Mouse (Mus musculus) hindbrain, embryonic 16.5 days (tissue): ENCODE measurements around the gene Slc16a10. TPM values are rescaled to one million over a fixed set of nuclear protein-coding genes. Genes with fewer than 3 reads are reported as not detected.

Source experiments
- ATAC-seq: fragments of 200-750 bp; cut with Nextera tagmentation; 2 replicates; pipeline ENCODE4 v1.8.0; 2017; ENCODE audit warnings: moderate TSS enrichment, moderate library complexity
- H3K27ac ChIP-seq: fragments of 300-500 bp; sonication (generic); 2 replicates; pipeline ENCODE4 v1.5.1; 2014; ENCODE audit warnings: low read depth, mild to moderate bottlenecking, control low read depth, low read length, moderate library complexity
- H3K27me3 ChIP-seq: fragments of 300-500 bp; sonication (generic); replicated peaks from 2 replicates; pipeline ENCODE4 v1.6.1; 2014; ENCODE audit warnings: low read length; ENCODE audit not compliant: control insufficient read depth, insufficient read depth
- H3K36me3 ChIP-seq: fragments of 300-500 bp; sonication (generic); 2 replicates; pipeline ENCODE4 v1.6.1; 2014; ENCODE audit warnings: mild to moderate bottlenecking, low read length, moderate library complexity, mixed read lengths; ENCODE audit not compliant: control insufficient read depth, insufficient read depth
- H3K4me1 ChIP-seq: fragments of 300-500 bp; sonication (generic); 2 replicates; pipeline ENCODE4 v1.6.1; 2014; ENCODE audit warnings: low read depth, low read length; ENCODE audit not compliant: control insufficient read depth, insufficient read depth
- H3K4me2 ChIP-seq: fragments of 300-500 bp; sonication (generic); 2 replicates; pipeline ENCODE4 v1.6.1; 2014; ENCODE audit warnings: mild to moderate bottlenecking, low read length, control low read depth, moderate library complexity
- H3K4me3 ChIP-seq: fragments of 300-500 bp; sonication (generic); 2 replicates; pipeline ENCODE4 v1.5.1; 2014; ENCODE audit warnings: mild to moderate bottlenecking, low read length, control low read depth, moderate library complexity
- H3K9ac ChIP-seq: fragments of 300-500 bp; sonication (generic); 2 replicates; pipeline ENCODE4 v1.6.1; 2014; ENCODE audit warnings: low read depth, mild to moderate bottlenecking, control low read depth, low read length, moderate library complexity
- H3K9me3 ChIP-seq: fragments of 300-500 bp; sonication (generic); 2 replicates; pipeline ENCODE4 v1.6.1; 2014; ENCODE audit warnings: mild to moderate bottlenecking, low read length, moderate library complexity; ENCODE audit not compliant: control insufficient read depth
- WGBS: fragments of 180-500 bp; shearing (Covaris S2); extraction: QIAGEN DNeasy Blood & Tissue Kit; methylation state at CpG from one replicate; pipeline ENCODE4 v1.1.7; 2014; 5-methylcytosine and 5-hydroxymethylcytosine counted together
- polyA plus RNA-seq: library from polyadenylated mRNA; unstranded; fragments of >200 nt; fragmentation: Nextera tagmentation; extraction: Ambion mirVana; gene quantifications from 2 replicates; pipeline ENCODE4 v1.2.1, GENCODE M21; 2015

The Slc16a10 gene
- polyA plus RNA-seq, 1 experiment from 2014 or later, result 6.1 TPM

DNA sequence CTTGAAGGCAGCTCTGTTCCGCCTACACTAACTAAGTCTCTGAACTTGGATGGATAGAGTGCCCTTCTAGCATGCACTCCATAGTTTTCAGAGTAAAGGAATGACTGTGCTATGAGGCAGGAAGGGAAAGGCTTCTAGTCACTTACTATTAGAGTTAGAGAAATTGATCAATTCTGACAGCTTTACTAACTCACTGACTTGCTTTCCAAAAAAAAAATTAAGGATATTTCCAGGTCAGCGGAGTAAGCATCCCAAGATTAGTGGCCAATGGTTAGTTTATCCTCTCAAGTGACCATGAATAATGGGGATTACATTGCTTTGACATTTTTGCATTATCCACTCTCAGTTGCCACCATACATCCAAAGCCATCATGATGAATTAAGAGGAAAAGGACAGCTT, 18.0 kb downstream of the Slc16a10 start:
- no peaks in the 10 kb centered on the region for H3K27me3 ChIP-seq
- H3K9me3 ChIP-seq, result no peaks in the 10 kb centered on the region
- no peak overlapping the region for H3K27ac ChIP-seq
- no peak overlapping the region for H3K4me2 ChIP-seq
- ATAC-seq, result no peak
- no peak overlapping the region for H3K9ac ChIP-seq
- no peaks in the 10 kb centered on the region for H3K36me3 ChIP-seq
- 77% methylated on average over 2 of the region's 2 CpGs for WGBS
- no peaks in the 10 kb centered on the region for H3K4me1 ChIP-seq
- H3K4me3 ChIP-seq, result no peak overlapping the region

DNA sequence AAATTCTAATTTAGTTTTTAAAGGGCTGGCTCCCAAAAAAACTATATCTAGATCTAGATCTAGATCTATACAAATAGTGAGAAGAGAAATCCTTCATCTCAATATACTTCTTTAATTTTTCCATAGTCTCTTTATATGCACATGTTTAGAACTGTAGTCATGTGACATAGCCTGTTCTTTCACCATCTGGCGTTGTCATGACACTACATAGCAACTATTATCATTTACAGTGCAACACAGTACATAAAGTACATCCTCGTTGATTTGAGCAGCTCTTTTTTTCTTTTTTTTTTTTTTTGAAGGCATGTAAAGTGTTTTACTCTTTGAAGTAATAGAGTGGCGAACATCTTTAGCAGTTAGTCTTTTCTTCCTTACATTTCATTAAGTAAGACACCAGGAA, 22.6 kb downstream of the Slc16a10 start:
- no peak for ATAC-seq
- H3K4me2 ChIP-seq, result no peak overlapping the region
- WGBS, result 80% methylated on average over 3 of the region's 3 CpGs

DNA sequence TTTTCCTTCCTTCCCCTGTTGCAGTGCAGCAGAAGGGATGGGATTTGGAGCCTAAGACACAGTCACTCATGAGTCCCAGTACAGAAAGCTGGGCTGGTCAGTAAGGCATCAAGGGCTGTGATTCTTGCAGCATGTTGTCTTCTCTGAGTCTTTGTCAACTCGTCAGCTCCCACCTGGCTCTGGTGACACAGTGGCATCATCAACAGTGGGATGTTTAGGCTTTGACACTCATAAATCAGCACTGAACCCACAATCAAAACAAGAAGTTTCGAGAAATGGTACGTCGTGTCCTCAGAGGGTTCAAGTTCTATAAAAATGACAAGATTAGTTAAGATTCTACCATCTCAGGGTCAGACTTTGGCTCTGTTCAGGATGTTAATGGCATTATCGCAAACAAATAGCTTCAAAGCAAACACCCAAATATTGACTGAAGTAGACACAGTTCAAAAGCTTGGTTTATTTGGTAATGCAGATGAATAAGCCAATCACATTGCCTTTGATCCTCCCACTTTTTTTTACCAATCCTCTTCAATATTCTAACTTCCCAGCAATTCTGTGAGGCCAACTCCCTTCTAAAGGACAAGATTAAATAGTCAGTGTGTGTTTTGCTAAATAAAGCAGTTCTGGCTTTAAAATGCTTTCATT, 23.2 kb downstream of the Slc16a10 start:
- Histone ChIP-seq H3K36me3 (no peaks in the 10 kb centered on the region), H3K27me3 (no peaks in the 10 kb centered on the region), H3K4me2 (no peak overlapping the region), H3K4me3 (no peak overlapping the region), H3K27ac (no peak overlapping the region), H3K9ac (no peak overlapping the region), H3K9me3 (no peaks in the 10 kb centered on the region), H3K4me1 (no peaks in the 10 kb centered on the region)
- WGBS, result 93% methylated on average over 5 of the region's 5 CpGs
- ATAC-seq, result no peak

More for the DNA sequence above, 22.6 kb downstream of the Slc16a10 start:
- H3K9ac ChIP-seq, result no peak overlapping the region
- no peaks in the 10 kb centered on the region for H3K4me1 ChIP-seq
- no peak overlapping the region for H3K27ac ChIP-seq
- H3K9me3 ChIP-seq, result no peaks in the 10 kb centered on the region
- no peaks in the 10 kb centered on the region for H3K36me3 ChIP-seq
- no peak overlapping the region for H3K4me3 ChIP-seq
- no peaks in the 10 kb centered on the region for H3K27me3 ChIP-seq

DNA sequence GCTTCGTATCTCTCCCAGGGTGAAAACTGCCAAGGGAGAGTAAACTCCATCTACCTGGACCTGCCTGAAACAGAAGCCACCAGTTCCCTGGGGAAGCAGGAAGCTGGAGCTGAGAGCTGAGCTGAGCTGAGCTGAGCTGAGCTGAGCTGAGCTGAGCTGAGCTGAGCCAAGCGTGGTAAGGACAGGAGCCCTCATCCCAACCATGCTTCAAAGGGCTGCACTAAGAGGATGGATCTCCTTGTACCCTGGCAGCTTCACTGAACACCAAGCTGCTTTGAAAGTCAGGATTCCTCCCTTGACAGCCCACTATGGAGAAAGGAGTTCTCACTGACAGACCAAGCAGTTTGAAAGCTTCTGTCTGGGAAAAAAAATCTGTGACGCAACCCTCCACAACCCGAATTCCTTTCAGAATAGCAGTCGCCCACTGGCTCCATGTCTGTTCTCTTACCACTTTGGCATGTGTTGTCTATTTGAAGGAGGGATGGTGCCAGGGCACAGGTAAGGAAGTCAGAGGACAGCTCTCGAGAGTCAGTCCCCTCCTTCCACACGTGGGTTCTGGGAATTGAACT, 28.5 kb downstream of the Slc16a10 start:
- Histone ChIP-seq H3K27me3 (no peaks in the 10 kb centered on the region), H3K9ac (no peak overlapping the region), H3K27ac (no peak overlapping the region), H3K4me3 (no peak overlapping the region), H3K4me2 (no peak overlapping the region), H3K4me1 (no peaks in the 10 kb centered on the region), H3K9me3 (no peaks in the 10 kb centered on the region), H3K36me3 (no peaks in the 10 kb centered on the region)
- 85% methylated on average over 7 of the region's 7 CpGs for WGBS
- no peak for ATAC-seq

DNA sequence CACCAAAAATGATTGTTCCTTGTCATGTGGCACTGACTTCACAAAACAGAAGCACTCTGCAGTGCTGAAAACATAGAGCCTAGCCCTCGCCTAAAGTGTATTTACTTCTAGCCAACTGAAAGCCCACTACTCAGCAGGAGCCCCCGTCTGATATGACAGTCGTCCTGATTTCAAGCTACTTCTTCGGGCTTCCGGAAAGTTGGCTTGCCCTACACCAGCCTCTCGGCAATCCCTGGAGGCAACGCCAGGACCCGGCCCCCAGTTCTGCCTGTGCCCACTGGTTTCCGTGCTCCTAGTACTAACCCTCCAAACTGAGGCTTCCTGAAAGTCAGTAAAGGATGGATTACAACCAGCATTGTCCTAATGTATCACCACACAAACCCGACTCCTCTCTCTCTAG, 29.8 kb downstream of the Slc16a10 start:
- Histone ChIP-seq H3K9me3 (no peaks in the 10 kb centered on the region), H3K4me2 (no peak overlapping the region), H3K36me3 (no peaks in the 10 kb centered on the region), H3K27me3 (no peaks in the 10 kb centered on the region), H3K9ac (no peak overlapping the region), H3K4me3 (no peak overlapping the region), H3K27ac (no peak overlapping the region), H3K4me1 (no peaks in the 10 kb centered on the region)
- no peak for ATAC-seq
- WGBS, result 86% methylated on average over 10 of the region's 10 CpGs

DNA sequence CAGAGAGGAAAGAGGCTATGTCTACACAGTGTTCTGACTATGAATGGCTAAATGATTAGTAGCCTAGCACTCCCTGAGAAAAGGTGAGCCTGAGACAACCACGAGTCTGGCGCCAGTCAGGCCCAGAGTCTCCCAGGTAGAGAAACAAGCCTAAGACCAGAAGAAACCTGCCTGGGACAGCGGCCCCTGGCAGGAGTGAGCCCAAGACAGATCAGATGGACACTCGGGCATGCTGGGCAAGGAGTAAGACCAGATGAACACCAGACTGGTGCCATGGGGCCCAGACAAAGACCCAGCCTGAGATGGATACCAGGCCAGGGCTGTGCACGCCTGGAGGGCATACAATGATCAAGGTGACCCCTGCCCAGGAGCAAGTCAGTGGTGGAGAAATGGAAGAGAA, 32.5 kb downstream of the Slc16a10 start:
- no peak for ATAC-seq
- H3K4me1 ChIP-seq, result no peaks in the 10 kb centered on the region
- H3K4me2 ChIP-seq, result no peak overlapping the region
- no peak overlapping the region for H3K27ac ChIP-seq
- 84% methylated on average over 5 of the region's 5 CpGs for WGBS
- H3K9me3 ChIP-seq, result no peaks in the 10 kb centered on the region
- no peak overlapping the region for H3K9ac ChIP-seq
- H3K36me3 ChIP-seq, result no peaks in the 10 kb centered on the region
- no peaks in the 10 kb centered on the region for H3K27me3 ChIP-seq
- H3K4me3 ChIP-seq, result no peak overlapping the region

DNA sequence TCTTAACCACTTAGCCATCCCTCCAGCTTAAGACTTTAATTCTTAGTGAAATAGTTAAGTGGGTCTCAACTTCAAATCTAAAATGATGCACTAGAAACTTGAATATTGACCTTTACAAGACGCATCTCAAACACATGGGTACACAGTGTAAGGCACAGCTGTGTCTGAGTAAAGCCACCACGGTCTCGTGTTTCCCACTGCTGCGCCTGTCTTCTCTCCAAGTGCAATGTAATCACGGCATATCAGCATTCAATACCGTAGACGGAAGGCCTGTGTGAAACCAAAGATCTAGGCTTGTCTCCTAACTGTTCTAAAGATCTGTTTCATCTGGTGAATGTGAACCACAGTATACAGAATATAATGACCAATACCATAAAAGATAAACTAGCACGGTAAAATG, 33.1 kb downstream of the Slc16a10 start:
- Histone ChIP-seq H3K4me1 (no peaks in the 10 kb centered on the region), H3K4me3 (no peak overlapping the region), H3K9ac (no peak overlapping the region), H3K27ac (no peak overlapping the region), H3K36me3 (no peaks in the 10 kb centered on the region), H3K4me2 (no peak overlapping the region), H3K27me3 (no peaks in the 10 kb centered on the region), H3K9me3 (no peaks in the 10 kb centered on the region)
- ATAC-seq, result no peak
- 94% methylated on average over 8 of the region's 8 CpGs for WGBS

DNA sequence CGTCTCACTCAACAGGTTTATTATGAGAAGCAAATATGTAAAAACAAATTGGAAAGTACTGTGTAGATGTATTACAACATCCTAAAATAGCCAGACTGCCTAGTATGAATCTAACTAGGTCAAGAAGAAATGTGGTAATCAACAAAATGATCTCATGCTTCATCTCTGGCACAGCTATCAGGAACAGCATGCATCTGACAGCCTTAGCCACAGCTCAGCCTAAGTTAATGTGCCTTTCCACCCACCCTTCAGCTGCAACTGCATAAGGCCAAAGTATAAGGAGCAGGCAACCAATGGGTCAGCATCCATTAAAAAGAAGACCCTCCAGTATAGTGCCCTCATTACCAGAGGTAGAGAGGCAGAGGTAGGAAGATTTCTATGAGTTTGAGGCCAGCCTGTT, 34.1 kb downstream of the Slc16a10 start:
- Histone ChIP-seq H3K4me2 (no peak overlapping the region), H3K9me3 (no peaks in the 10 kb centered on the region), H3K9ac (no peak overlapping the region), H3K27me3 (no peaks in the 10 kb centered on the region), H3K27ac (no peak overlapping the region), H3K4me1 (no peaks in the 10 kb centered on the region; the same call in 1 of the 2 replicates), H3K36me3 (no peaks in the 10 kb centered on the region), H3K4me3 (no peak overlapping the region)
- 85% methylated on average over 1 of the region's 1 CpGs for WGBS
- ATAC-seq, result no peak

DNA sequence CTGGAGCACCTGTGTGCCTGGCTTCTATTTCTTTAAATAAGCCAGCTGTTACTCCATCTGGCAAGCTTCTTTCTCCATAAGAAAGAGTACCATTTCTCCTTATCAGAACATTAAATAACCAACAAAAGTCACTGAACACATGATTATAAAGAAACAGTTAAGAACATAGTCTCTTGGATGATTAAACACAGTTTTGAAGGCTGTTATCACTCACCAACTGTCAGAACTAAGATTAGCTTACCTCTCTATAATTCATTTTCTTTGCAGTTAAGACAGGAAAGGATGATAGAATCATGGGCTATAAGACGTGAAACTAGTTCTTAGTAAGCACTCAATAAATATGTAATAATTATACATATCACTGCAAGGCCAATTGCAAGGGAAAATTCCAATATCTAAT, 36.9 kb downstream of the Slc16a10 start:
- Histone ChIP-seq H3K27ac (no peak overlapping the region), H3K27me3 (no peaks in the 10 kb centered on the region), H3K9ac (no peak overlapping the region), H3K36me3 (no peaks in the 10 kb centered on the region), H3K4me2 (no peak overlapping the region), H3K9me3 (no peaks in the 10 kb centered on the region), H3K4me3 (no peak overlapping the region), H3K4me1 (no peaks in the 10 kb centered on the region; the same call in 1 of the 2 replicates)
- ATAC-seq, result no peak
- WGBS, result 83% methylated on average over 1 of the region's 1 CpGs
